Mouse (Mus musculus) lung, embryonic 15.5 days (tissue): ENCODE measurements around the gene Arnt. TPM values are rescaled to one million over a fixed set of nuclear protein-coding genes. Genes with fewer than 3 reads are reported as not detected.
A peak's percentile ranks its signal among the peaks of the same experiment; 100 is the strongest.
"Not testable (repeated sequence)": the region's sequence is repeated elsewhere in the genome, so short reads cannot be mapped to it uniquely, and the experiment has no call there.

Experiments
- ATAC-seq: fragments of 200-750 bp; cut with Nextera tagmentation; 2 replicates; pipeline ENCODE4 v1.8.0; 2017; ENCODE audit warnings: moderate number of reproducible peaks, borderline replicate concordance; ENCODE audit not compliant: low FRiP score, low TSS enrichment; ENCODE audit errors: extremely low read depth
- H3K27ac ChIP-seq: fragments of 300-500 bp; sonication (generic); 2 replicates; pipeline ENCODE4 v1.5.1; 2015; ENCODE audit warnings: moderate library complexity, mild to moderate bottlenecking, inconsistent platforms
- H3K27me3 ChIP-seq: fragments of 300-500 bp; sonication (generic); 2 replicates; pipeline ENCODE4 v1.6.1; 2015; ENCODE audit warnings: inconsistent platforms
- H3K36me3 ChIP-seq: fragments of 300-500 bp; sonication (generic); 2 replicates; pipeline ENCODE4 v1.6.1; 2015; ENCODE audit warnings: inconsistent platforms
- H3K4me1 ChIP-seq: fragments of 300-500 bp; sonication (generic); 2 replicates; pipeline ENCODE4 v1.6.1; 2015; ENCODE audit warnings: inconsistent platforms
- H3K4me2 ChIP-seq: fragments of 300-500 bp; sonication (generic); 2 replicates; pipeline ENCODE4 v1.6.1; 2015; ENCODE audit warnings: inconsistent platforms, mild to moderate bottlenecking, moderate library complexity
- H3K4me3 ChIP-seq: fragments of 300-500 bp; sonication (generic); 2 replicates; pipeline ENCODE4 v1.5.1; 2015; ENCODE audit warnings: mild to moderate bottlenecking, inconsistent platforms
- H3K9ac ChIP-seq: fragments of 300-500 bp; sonication (generic); 2 replicates; pipeline ENCODE4 v1.6.1; 2015; ENCODE audit warnings: inconsistent platforms
- H3K9me3 ChIP-seq: fragments of 300-500 bp; sonication (generic); 2 replicates; pipeline ENCODE4 v1.6.1; 2016; ENCODE audit warnings: inconsistent platforms
- WGBS: fragments of 180-500 bp; shearing (Covaris S2); methylation state at CpG from one replicate; pipeline ENCODE4 v1.1.7; 2015; 5-methylcytosine and 5-hydroxymethylcytosine counted together
- polyA plus RNA-seq: library from polyadenylated mRNA; unstranded; fragments of >200 nt; fragmentation: Nextera tagmentation; extraction: Ambion mirVana; gene quantifications from 2 replicates; pipeline ENCODE4 v1.2.1, GENCODE M21; 2015

Gene Arnt
- polyA plus RNA-seq: 48.0 and 48.5 TPM in 2 replicates

DNA sequence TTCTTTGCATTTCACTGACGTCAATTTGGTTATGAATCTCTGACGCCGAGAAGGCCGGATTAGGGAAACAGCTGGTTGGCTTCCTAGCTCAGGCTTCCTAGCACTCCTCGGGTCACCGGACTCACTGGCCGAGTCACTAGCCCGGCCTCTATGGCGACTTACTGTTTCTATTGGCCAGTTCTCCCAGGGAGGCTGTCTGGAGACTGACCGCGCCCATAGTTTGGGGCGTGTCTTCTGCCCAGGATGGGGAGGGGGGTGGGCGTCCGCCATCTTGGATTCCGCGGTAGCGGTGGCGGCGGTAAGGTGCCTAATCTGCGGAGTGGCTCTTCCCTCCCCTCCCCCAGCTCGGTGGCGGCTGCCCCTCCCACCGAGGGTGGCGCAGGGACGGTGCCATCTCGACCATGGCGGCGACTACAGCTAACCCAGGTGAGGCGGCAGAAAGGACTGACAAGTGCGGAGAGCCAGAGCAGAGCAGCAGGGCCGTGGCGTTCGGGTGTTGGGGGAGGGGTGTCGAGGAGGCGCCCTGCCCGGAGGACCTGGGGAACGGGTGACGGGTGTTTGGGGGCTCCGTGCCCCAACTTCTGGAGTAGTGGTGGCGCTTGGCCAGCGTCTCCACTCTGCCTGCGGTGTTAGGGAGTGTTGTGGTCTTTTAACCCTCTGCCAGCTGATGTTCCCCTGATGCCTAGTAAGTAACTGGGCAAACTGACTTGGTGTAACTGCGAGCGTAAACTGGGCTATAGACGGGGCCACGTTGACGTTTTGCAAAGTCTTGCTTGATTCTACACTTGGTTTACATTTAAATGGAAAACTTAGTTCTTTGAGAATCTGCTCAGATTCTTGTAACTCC, at the start of gene Arnt:
TSS of gene Arnt (plus strand) at position 253 of the 847 bp plus-strand sequence.
- no peaks in the 10 kb centered on the region for H3K9me3 ChIP-seq
- ATAC-seq: peak; percentile 100
- H3K36me3 ChIP-seq: peaks cover 10% of the 10 kb centered on the region; the same call in 1 of the 2 replicates
- H3K9ac ChIP-seq: peak within 1 kb of the TSS; percentile 89
- H3K27me3 ChIP-seq: no peaks in the 10 kb centered on the region
- peak within 1 kb of the TSS; percentile 88 for H3K27ac ChIP-seq
- under 1% methylated on average over 47 of the region's 47 CpGs for WGBS
- H3K4me2 ChIP-seq: peak within 1 kb of the TSS; percentile 75
- H3K4me1 ChIP-seq: peaks cover 17% of the 10 kb centered on the region
- H3K4me3 ChIP-seq: peak within 1 kb of the TSS; percentile 83

DNA sequence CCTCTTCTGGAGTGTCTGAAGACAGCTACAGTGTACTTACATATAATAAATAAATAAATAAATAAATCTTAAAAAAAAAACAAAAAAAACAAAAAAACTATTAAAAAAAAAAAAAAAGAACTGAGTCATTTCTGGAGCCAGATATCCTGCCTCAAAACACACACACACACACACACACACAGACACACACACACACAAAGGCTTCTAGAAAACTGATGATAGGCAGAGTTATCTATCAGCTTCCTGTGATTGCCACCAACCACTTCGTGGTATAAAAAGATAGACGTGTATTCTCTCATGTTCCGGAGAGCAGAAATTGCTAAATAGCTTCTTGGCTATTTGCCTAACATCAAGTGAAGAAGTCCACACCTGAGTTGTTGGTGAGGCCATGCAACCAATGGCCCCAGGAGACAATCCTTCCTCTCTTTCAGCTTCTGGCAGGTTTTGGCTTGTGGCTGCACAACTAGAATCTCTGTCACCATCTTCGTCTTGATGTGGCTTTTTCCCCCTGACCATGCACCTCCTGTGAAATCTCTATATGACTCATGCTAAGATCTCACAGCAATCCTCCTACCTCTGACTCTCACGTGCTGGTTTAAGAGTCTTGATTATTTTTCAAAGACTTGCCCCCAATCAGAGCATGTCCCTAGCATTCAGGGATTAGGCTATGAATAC, 48.6 kb upstream of the Arnt start:
- no peak for ATAC-seq
- H3K4me1 ChIP-seq: no peaks in the 10 kb centered on the region
- no peak overlapping the region for H3K4me3 ChIP-seq
- no peak overlapping the region for H3K9ac ChIP-seq
- no peaks in the 10 kb centered on the region for H3K36me3 ChIP-seq
- H3K27ac ChIP-seq: no peak overlapping the region
- 79% methylated on average over 5 of the region's 5 CpGs for WGBS
- H3K27me3 ChIP-seq: no peaks in the 10 kb centered on the region
- no peak overlapping the region for H3K4me2 ChIP-seq
- no peaks in the 10 kb centered on the region for H3K9me3 ChIP-seq

DNA sequence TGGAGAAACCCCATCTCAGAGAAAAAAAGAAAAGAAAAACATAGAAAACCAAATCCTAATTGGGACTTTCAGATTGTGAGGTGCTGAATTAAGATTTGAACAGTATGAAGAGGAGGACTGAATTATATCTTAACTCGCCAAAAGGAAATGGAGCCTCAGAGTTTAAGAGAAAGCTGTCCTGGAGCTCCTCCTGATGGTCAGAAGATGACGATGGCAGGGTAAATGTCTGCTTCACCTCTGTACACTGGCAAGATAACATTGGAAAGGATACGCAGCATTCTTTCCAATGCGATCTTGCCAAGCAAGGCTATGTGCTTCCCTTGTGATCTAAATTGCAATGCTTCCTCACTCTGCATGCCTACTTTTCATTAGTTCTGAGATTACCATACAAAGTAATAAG, 39.8 kb upstream of the Arnt start:
- H3K9me3 ChIP-seq: no peaks in the 10 kb centered on the region

DNA sequence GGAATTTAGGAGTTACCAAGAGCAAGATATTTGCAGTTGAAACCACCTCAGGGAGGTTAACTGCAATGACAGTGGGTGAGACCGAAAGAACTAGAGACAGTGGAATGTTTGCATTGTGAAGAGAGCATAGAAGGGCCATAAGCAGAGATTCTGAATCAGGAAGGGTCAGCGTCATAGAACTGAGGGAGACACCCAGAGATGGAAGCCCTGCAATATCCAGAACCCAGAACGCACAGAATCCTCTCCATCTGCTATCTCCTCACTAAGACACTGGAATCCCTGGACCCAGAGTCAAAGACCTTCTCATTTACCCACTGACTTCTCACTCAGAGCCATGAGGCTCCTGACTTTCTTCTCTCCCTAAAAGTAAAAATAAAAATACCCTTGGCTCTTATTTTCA, 31.4 kb upstream of the Arnt start, which contains the start of gene 4930558C23Rik:
TSS of gene 4930558C23Rik (minus strand) at position 101 of the 400 bp plus-strand sequence.
- H3K4me2 ChIP-seq: no peak within 1 kb of the TSS
- H3K36me3 ChIP-seq: no peaks in the 10 kb centered on the region
- H3K27me3 ChIP-seq: no peaks in the 10 kb centered on the region
- no peak within 1 kb of the TSS for H3K4me3 ChIP-seq
- H3K4me1 ChIP-seq: no peaks in the 10 kb centered on the region
- H3K27ac ChIP-seq: no peak within 1 kb of the TSS
- no peak within 1 kb of the TSS for H3K9ac ChIP-seq
- no peaks in the 10 kb centered on the region for H3K9me3 ChIP-seq
- no peak for ATAC-seq
- WGBS: 77% methylated on average over 3 of the region's 3 CpGs

More for the DNA sequence above, 39.8 kb upstream of the Arnt start:
- H3K4me2 ChIP-seq: no peak overlapping the region
- no peak overlapping the region for H3K9ac ChIP-seq
- no peaks in the 10 kb centered on the region for H3K4me1 ChIP-seq
- H3K27ac ChIP-seq: no peak overlapping the region
- 75% methylated on average over 4 of the region's 4 CpGs for WGBS
- H3K27me3 ChIP-seq: no peaks in the 10 kb centered on the region
- no peaks in the 10 kb centered on the region for H3K36me3 ChIP-seq
- H3K4me3 ChIP-seq: no peak overlapping the region
- ATAC-seq: no peak

DNA sequence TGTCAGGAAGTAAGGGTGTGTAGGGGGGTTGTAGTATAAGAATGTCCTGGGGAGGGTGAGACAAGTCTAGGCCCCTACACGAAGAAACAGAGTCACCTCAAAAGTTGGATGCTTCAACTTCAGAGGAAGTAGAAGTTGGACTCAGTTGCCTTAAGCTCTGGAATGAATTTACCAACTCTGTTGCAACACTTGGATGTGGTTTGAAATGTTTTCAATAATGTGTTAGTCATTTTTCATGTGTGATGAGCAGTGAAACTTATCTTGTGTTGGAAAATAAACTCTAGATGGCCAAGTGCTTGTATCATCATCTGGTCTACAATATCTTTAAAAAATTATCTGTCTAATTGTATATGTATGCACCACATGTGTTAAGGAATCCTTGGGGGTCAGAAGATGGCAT, 26.5 kb upstream of the Arnt start:
- Histone ChIP-seq H3K4me2 (no peak overlapping the region), H3K27me3 (no peaks in the 10 kb centered on the region), H3K4me3 (no peak overlapping the region), H3K4me1 (no peaks in the 10 kb centered on the region), H3K9me3 (no peaks in the 10 kb centered on the region), H3K36me3 (no peaks in the 10 kb centered on the region), H3K9ac (no peak overlapping the region), H3K27ac (no peak overlapping the region)
- no peak for ATAC-seq
- WGBS: 62% methylated on average over 1 of the region's 1 CpGs

DNA sequence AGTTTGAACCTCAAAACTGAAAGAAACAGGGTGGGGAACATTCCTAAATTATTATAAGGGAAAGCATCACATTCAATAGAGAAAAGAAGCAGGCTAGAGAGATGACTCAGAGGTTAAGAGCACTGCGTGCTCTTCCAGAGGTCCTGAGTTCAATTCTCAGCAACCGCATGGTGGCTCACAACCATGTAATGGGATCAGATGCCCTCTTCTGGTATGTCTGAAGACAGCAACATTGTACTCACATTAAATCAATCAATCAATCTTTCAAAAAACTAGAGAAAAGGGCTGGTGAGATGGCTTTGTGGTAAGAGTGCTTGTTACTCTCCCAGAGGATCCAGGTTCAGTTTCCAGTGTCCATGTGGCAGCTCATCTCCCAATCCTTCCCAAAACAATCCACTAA, 25.3 kb upstream of the Arnt start:
- ATAC-seq: no peak
- Histone ChIP-seq H3K4me2 (no peak overlapping the region), H3K9ac (no peak overlapping the region), H3K4me1 (no peaks in the 10 kb centered on the region), H3K4me3 (no peak overlapping the region), H3K27me3 (no peaks in the 10 kb centered on the region), H3K36me3 (no peaks in the 10 kb centered on the region), H3K9me3 (no peaks in the 10 kb centered on the region), H3K27ac (no peak overlapping the region)
- WGBS: 87% methylated on average over 2 of the region's 2 CpGs

DNA sequence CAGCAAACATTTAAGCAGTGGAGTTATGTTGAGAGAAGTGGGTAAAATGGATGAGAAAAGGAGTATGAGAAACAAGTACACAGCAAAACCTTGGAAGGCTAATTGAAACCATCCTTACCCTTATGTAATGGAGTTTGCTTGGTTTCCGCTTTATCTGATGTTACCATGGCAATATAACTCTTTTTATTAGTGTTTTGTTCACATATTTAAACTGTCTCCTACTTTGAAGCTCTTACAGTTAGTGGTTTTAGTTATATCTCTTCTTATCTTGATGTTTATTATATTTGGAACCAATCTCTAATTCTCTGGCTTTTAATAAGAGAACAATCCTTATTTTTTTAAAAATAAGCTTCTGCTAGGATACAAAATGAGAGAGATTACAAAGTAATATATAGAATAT, 21.9 kb upstream of the Arnt start:
- H3K4me3 ChIP-seq: no peak overlapping the region
- 64% methylated on average over 1 of the region's 1 CpGs for WGBS
- no peak for ATAC-seq

DNA sequence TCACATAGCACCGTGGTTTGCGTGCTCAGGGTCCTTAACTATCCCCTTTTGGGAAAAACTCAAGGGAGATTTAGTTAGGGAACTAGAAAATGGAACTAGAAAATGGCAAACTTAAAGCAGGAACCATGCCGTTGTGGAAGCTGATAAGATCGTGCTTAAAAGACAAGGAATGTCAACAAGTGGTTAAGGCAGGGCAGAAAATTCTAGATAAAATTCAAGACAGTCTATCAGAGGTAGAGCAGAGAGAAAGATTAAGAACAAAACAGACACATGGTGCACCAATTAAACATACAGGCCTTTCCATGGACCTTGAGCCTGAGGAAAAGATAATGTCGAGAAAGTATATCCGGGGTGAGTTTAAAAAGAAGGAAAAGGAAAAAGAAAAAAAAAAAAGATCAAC, 16.3 kb upstream of the Arnt start:
- Histone ChIP-seq H3K4me2 (no peak overlapping the region), H3K36me3 (no peaks in the 10 kb centered on the region), H3K27ac (no peak overlapping the region), H3K4me3 (no peak overlapping the region), H3K9me3 (peaks cover 5% of the 10 kb centered on the region; the same call in 1 of the 2 replicates), H3K9ac (no peak overlapping the region), H3K4me1 (no peaks in the 10 kb centered on the region), H3K27me3 (no peaks in the 10 kb centered on the region)
- WGBS: 88% methylated on average over 6 of the region's 6 CpGs
- no peak for ATAC-seq

More for the DNA sequence above, 21.9 kb upstream of the Arnt start:
- H3K27ac ChIP-seq: no peak overlapping the region
- H3K4me1 ChIP-seq: no peaks in the 10 kb centered on the region
- no peak overlapping the region for H3K4me2 ChIP-seq
- no peaks in the 10 kb centered on the region for H3K36me3 ChIP-seq
- no peak overlapping the region for H3K9ac ChIP-seq
- no peaks in the 10 kb centered on the region for H3K9me3 ChIP-seq
- no peaks in the 10 kb centered on the region for H3K27me3 ChIP-seq

DNA sequence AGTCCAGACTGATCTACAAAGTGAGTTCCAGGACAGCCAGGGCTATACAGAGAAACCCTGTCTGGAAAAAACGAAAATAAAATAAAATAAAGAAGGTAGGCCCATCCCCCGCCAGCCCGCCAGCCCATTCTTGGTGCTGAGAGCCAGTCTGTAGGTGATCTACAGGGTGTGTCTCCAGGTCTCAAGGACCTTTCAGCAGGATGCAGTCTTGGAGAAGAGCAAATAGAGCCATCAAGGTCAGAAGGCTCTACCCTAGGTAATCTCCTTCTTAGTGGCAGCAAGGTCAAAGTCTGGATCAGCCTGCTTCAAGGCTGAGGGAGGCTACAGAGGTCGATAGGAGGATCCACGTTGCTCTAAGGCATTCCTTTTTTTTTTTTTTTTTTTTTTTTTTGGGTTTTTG, 7.7 kb upstream of the Arnt start:
- H3K9me3 ChIP-seq, H3K27me3 ChIP-seq, H3K4me1 ChIP-seq, H3K36me3 ChIP-seq, ATAC-seq, H3K4me3 ChIP-seq, H3K9ac ChIP-seq, H3K27ac ChIP-seq, H3K4me2 ChIP-seq: not testable (repeated sequence)
- WGBS: 86% methylated on average over 5 of the region's 5 CpGs

DNA sequence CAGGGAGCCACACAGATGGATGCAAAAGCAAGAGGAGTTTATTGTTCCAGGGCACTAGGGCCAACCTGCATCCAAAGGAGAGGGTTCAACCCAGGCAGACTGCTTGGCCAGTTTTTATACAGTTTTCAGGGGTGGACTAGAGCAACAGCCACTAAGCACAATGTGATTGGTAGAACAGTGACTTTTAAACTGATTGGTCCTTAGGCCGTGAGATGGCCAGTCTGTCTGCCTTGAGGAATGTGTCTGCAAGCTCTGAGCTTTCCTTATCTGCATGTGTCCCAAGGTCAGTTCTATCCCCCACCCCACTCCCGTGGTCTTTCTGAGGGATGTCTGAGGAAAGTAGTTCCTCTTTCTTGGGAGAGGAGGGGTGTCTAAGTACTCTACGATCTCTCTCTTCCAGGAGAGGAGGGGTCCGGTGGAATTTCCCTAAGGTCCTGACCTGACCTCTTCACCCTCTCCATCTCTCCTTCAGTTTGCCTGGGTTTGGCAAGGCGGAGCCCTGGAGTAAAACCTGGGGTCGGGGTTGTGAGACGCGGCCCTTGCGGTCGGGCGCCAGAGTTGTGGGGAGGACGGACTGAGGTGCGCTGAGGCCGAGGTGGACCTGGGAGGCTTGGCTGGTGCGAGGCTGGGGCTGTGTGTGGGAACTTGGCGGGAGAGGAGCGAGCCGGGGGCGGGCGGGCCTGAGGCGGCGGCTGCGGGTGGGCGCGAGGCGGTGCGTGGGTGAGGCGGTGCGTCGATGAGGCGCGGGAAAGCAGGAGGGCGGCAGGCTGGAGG, 6.9 kb upstream of the Arnt start:
- not testable (repeated sequence) for H3K9ac ChIP-seq

DNA sequence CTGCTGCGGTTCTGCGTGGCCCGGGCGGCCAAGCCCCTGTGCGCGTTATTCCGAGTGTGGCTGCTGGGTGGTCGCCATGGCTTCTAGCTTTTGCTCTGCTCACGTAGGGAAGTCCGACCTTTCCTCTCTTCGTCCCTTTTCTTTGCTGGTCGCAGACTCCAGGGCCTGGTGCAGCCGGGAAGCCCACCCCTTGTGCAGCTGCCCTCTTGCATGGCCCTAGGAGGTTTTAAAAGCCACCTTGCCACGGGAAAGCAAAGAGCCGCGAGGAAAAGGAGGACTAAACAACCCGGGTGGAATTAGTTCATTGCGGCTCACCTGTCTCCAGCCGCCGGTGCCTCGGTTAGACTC, 6.3 kb upstream of the Arnt start:
- H3K4me1 ChIP-seq, H3K36me3 ChIP-seq, H3K27ac ChIP-seq, H3K9me3 ChIP-seq, H3K9ac ChIP-seq, ATAC-seq, H3K27me3 ChIP-seq: not testable (repeated sequence)
- Histone ChIP-seq H3K4me2 (peak overlapping the region; percentile 61), H3K4me3 (peak overlapping the region; percentile 32)
- WGBS: 8% methylated on average over 15 of the region's 21 CpGs

More for the DNA sequence above, 6.9 kb upstream of the Arnt start:
- peak overlapping the region; percentile 61 for H3K4me2 ChIP-seq
- H3K9me3 ChIP-seq, H3K36me3 ChIP-seq, H3K27me3 ChIP-seq, H3K27ac ChIP-seq, H3K4me1 ChIP-seq: not testable (repeated sequence)
- peak; percentile 84 for ATAC-seq
- WGBS: 22% methylated on average over 14 of the region's 33 CpGs
- peak overlapping the region; percentile 32 for H3K4me3 ChIP-seq

DNA sequence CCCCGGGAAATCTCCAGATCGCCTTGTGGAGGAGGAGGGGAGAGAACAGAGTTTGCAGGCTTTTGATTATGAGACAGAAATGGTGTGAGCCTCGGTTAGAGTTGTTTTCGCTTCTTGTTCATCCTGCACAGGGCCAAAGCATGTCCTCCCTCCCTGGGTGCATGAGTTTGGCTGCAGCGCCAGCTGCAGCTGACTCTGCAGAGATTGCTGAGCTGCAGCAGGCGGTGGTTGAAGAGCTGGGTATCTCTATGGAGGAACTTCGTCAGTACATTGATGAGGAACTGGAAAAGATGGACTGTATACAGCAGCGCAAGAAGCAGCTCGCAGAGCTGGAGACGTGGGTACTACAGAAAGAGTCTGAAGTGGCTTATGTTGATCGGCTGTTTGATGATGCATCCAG, 5.8 kb upstream of the Arnt start:
- not testable (repeated sequence) for ATAC-seq, H3K4me3 ChIP-seq, H3K27me3 ChIP-seq, H3K9me3 ChIP-seq, H3K4me2 ChIP-seq, H3K27ac ChIP-seq, H3K9ac ChIP-seq, H3K4me1 ChIP-seq, H3K36me3 ChIP-seq
- 68% methylated on average over 4 of the region's 11 CpGs for WGBS
